Mouse (Mus musculus): ENCODE data around the gene Upk2. TPM values are rescaled to one million over a fixed set of nuclear protein-coding genes. Genes with fewer than 3 reads are reported as not detected.
A peak's percentile ranks its signal among the peaks of the same experiment; 100 is the strongest.
"Not testable (repeated sequence)": the region's sequence is repeated elsewhere in the genome, so short reads cannot be mapped to it uniquely, and the experiment has no call there.

Upk2 gene
- polyA plus RNA-seq, 1 experiment: 4.4 TPM

DNA sequence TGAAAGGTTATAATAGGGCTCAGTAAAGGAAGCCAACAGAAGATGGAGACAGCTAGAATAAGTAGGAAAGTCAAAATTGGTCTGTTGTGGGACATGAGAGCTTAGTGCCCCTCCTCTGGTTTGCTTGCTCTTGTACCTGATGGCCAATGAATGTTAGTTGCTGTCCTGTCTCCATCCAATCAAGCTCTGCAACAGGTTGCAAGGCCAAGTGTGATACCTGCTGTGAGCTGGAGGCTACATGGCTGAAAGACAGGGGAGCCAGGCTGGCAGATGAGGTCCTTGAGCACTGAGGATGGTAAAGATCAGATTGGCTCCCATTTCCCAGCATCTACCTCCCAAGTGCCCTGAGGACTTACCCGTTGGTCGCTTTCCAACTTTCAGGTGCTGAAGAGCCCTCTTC lies 42.0 kb downstream of the Upk2 start:
- no peak for TF ChIP-seq POLR2A (IDR thresholded peaks at IDR 0.05; ENCODE audit: borderline replicate concordance, extremely low read depth, low read depth, low read length)
- no peak for TF ChIP-seq CTCF (IDR thresholded peaks at IDR 0.05; ENCODE audit: insufficient read depth, low read length)
- no peak overlapping the region for H3K4me3 ChIP-seq (replicated peaks; ENCODE audit: extremely low read depth, low read depth, low read length)
- 60% methylated on average over 2 of the region's 2 CpGs for WGBS
- peaks cover 2% of the 10 kb centered on the region; the same call in 1 of the 2 replicates for H3K4me1 ChIP-seq (ENCODE audit: control insufficient read depth, insufficient read depth, low read length)
- no peak for DNase-seq

GRCm38 (mm10) chr9:44412306-44412705 lies 42.5 kb downstream of the Upk2 start:
- TF ChIP-seq CTCF (IDR thresholded peaks at IDR 0.05; ENCODE audit: insufficient read depth, low read length): no peak
- TF ChIP-seq POLR2A (IDR thresholded peaks at IDR 0.05; ENCODE audit: borderline replicate concordance, extremely low read depth, low read depth, low read length): no peak
- Histone ChIP-seq H3K4me1 (ENCODE audit: control insufficient read depth, insufficient read depth, low read length) (peaks cover 2% of the 10 kb centered on the region; the same call in 1 of the 2 replicates), H3K4me3 (replicated peaks; ENCODE audit: extremely low read depth, low read depth, low read length) (no peak overlapping the region)
- WGBS: 68% methylated on average over 4 of the region's 4 CpGs
- no peak for DNase-seq

DNA sequence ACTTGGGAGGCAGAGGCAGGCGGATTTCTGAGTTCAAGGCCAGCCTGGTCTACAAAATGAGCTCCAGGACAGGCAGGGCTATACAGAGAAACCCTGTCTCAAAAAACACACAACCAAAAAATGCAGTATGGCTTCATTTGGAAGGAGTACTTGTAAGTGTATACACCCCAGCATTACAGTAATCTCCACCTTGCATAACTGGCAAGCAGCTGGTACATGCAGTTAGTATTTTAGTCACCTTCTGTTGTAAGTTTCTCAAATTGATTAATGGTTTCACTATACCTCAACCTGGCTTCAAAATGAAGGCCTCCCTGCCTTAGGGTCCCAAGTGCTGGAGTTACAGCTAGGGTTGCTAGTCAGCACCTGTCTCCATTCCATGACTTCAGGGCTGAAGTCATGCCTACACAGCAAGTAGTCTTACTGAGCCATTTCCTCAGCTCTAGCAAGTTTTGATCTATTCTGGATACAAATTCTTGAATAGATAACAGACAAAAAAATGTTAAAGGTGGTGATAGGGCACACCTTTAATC lies 43.1 kb downstream of the Upk2 start:
- WGBS: 90% methylated on average over 1 of the region's 1 CpGs
- TF ChIP-seq CTCF (IDR thresholded peaks at IDR 0.05; ENCODE audit: insufficient read depth, low read length) (no peak), POLR2A (IDR thresholded peaks at IDR 0.05; ENCODE audit: borderline replicate concordance, extremely low read depth, low read depth, low read length) (no peak)
- H3K4me1 ChIP-seq (ENCODE audit: control insufficient read depth, insufficient read depth, low read length): peaks cover 2% of the 10 kb centered on the region; the same call in 1 of the 2 replicates
- DNase-seq: no peak
- no peak overlapping the region for H3K4me3 ChIP-seq (replicated peaks; ENCODE audit: extremely low read depth, low read depth, low read length)

GRCm38 (mm10) chr9:44410647-44411336 lies 44.0 kb downstream of the Upk2 start:
- WGBS: 70% methylated on average over 2 of the region's 2 CpGs
- TF ChIP-seq POLR2A (IDR thresholded peaks at IDR 0.05; ENCODE audit: borderline replicate concordance, extremely low read depth, low read depth, low read length) (no peak), CTCF (IDR thresholded peaks at IDR 0.05; ENCODE audit: insufficient read depth, low read length) (no peak)
- Histone ChIP-seq H3K4me1 (ENCODE audit: control insufficient read depth, insufficient read depth, low read length) (peaks cover 2% of the 10 kb centered on the region; the same call in 1 of the 2 replicates), H3K4me3 (replicated peaks; ENCODE audit: extremely low read depth, low read depth, low read length) (no peak overlapping the region)
- DNase-seq: no peak

DNA sequence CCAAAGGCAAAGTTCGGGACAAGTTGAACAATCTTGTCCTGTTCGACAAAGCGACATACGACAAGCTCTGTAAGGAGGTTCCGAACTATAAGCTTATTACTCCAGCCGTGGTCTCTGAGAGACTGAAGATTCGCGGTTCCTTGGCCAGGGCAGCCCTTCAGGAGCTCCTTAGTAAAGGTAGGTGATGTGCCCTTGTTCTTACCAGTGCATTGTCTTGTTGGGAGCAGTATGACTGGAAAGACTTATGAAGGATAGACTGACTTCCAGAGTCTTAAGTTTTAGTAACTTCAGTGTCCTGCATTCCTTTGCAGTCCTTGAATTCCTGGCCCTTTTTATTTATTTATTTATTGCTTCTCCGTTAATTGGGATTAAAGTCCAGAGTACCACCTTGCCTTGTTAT lies 46.1 kb downstream of the Upk2 start:
- not testable (repeated sequence) for H3K4me3 ChIP-seq (replicated peaks; ENCODE audit: extremely low read depth, low read depth, low read length); H3K4me1 ChIP-seq (ENCODE audit: control insufficient read depth, insufficient read depth, low read length); DNase-seq
- 77% methylated on average over 9 of the region's 9 CpGs for whole genome bisulfite sequencing

GRCm38 (mm10) chr9:44407752-44408097 lies 47.1 kb downstream of the Upk2 start:
- Histone ChIP-seq H3K4me1 (ENCODE audit: control insufficient read depth, insufficient read depth, low read length) (peaks cover 2% of the 10 kb centered on the region; the same call in 1 of the 2 replicates), H3K4me3 (replicated peaks; ENCODE audit: extremely low read depth, low read depth, low read length) (peak overlapping the region; percentile 95)
- under 1% methylated on average over 24 of the region's 24 CpGs for WGBS
- TF ChIP-seq POLR2A (IDR thresholded peaks at IDR 0.05; ENCODE audit: borderline replicate concordance, extremely low read depth, low read depth, low read length) (no peak), CTCF (IDR thresholded peaks at IDR 0.05; ENCODE audit: insufficient read depth, low read length) (no peak)
- no peak for DNase-seq

- H3K4me1 ChIP-seq (ENCODE audit: control insufficient read depth, insufficient read depth, low read length): peaks cover 2% of the 10 kb centered on the region; the same call in 1 of the 2 replicates
- peak; percentile 64; the same call in 1 of the 2 replicates for TF ChIP-seq POLR2A (IDR thresholded peaks at IDR 0.05; ENCODE audit: borderline replicate concordance, extremely low read depth, low read depth, low read length)
- TF ChIP-seq CTCF (IDR thresholded peaks at IDR 0.05; ENCODE audit: insufficient read depth, low read length): no peak
- peak; percentile 93 for DNase-seq
- H3K4me3 ChIP-seq (replicated peaks; ENCODE audit: extremely low read depth, low read depth, low read length): peak within 1 kb of the TSS; percentile 95
- under 1% methylated on average over 51 of the region's 51 CpGs for WGBS
Measured at GRCm38 (mm10) chr9:44406906-44407751, 47.6 kb downstream of the Upk2 start, which contains the start of the genes Rps25 and Trappc4. Rps25 (plus strand) TSS chr9:44407139. Trappc4 (minus strand) TSS chr9:44407600.

DNA sequence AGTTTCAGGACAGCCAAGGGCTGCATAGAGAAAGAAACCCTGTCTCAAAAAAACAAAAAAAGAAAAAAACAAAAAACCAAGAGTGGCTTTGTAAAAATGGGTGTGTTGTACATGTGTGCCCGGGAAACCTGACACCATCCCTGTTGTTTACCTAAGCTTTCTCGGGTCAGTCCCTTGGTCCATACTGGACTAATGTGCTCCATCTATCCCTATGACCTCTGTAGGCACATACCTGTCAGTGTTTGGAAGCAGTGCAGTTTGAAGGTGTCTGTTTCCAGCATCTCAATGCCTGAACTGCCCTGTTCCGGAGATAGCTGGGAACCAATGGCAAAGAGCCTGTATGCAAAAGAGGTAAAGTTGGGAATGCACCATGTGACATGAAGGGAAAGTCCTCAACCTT lies 49.8 kb downstream of the Upk2 start:
- H3K4me3 ChIP-seq (replicated peaks; ENCODE audit: extremely low read depth, low read depth, low read length): no peak overlapping the region
- WGBS: 63% methylated on average over 3 of the region's 3 CpGs
- TF ChIP-seq POLR2A (IDR thresholded peaks at IDR 0.05; ENCODE audit: borderline replicate concordance, extremely low read depth, low read depth, low read length): no peak
- no peak for TF ChIP-seq CTCF (IDR thresholded peaks at IDR 0.05; ENCODE audit: insufficient read depth, low read length)
- peaks cover 2% of the 10 kb centered on the region; the same call in 1 of the 2 replicates for H3K4me1 ChIP-seq (ENCODE audit: control insufficient read depth, insufficient read depth, low read length)
- DNase-seq: no peak

Other genes with a start within 250 kb of the Upk2 start
- 9.0 and 14.2 TPM in 2 replicates for gene Cbl, start 220.9 kb downstream of the Upk2 start, polyA plus RNA-seq (2012; rRNA removed)
- 13.8 and 26.9 TPM in 2 replicates for gene Ccdc153, start 214.3 kb downstream of the Upk2 start, polyA plus RNA-seq (2012; rRNA removed)
- 0.11 and 0.12 TPM in 2 replicates for gene Pdzd3, start 203.5 kb downstream of the Upk2 start, polyA plus RNA-seq (2012; rRNA removed)
- gene Nlrx1, start 186.4 kb downstream of the Upk2 start, polyA plus RNA-seq (2012; rRNA removed): 15.0 and 15.8 TPM in 2 replicates
- 1.7 and 1.9 TPM in 2 replicates for gene Abcg4, start 166.4 kb downstream of the Upk2 start, polyA plus RNA-seq (2012; rRNA removed)
- 16.9 and 21.3 TPM in 2 replicates for gene Hinfp, start 149.3 kb downstream of the Upk2 start, polyA plus RNA-seq (2012; rRNA removed)
- gene C2cd2l, start 134.7 kb downstream of the Upk2 start, polyA plus RNA-seq (2012; rRNA removed): 77.9 and 88.0 TPM in 2 replicates
- 50.0 and 58.7 TPM in 2 replicates for gene Dpagt1, start 129.0 kb downstream of the Upk2 start, polyA plus RNA-seq (2012; rRNA removed)
- 41.3 and 50.1 TPM in 2 replicates for gene H2afx, start 120.3 kb downstream of the Upk2 start, polyA plus RNA-seq (2012; rRNA removed)
- gene Hmbs, start 110.7 kb downstream of the Upk2 start, polyA plus RNA-seq (2012; rRNA removed): 21.8 and 27.7 TPM in 2 replicates
- 21.6 and 30.2 TPM in 2 replicates for gene Vps11, start 93.3 kb downstream of the Upk2 start, polyA plus RNA-seq (2012; rRNA removed)
- 43.2 and 49.6 TPM in 2 replicates for gene Hyou1, start 75.5 kb downstream of the Upk2 start, polyA plus RNA-seq (2012; rRNA removed)
- gene Slc37a4, start 58.1 kb downstream of the Upk2 start, polyA plus RNA-seq (2012; rRNA removed): 20.7 and 29.8 TPM in 2 replicates
- 117 and 226 TPM in 2 replicates for gene Rps25, start 47.8 kb downstream of the Upk2 start, polyA plus RNA-seq (2012; rRNA removed)
- 42.2 and 43.8 TPM in 2 replicates for gene Trappc4, start 47.4 kb downstream of the Upk2 start, polyA plus RNA-seq (2012; rRNA removed)
- 16.4 and 23.0 TPM in 2 replicates for gene Ccdc84, start 36.4 kb downstream of the Upk2 start, polyA plus RNA-seq (2012; rRNA removed)
- 0.16 TPM in 1 of 2 replicates, not detected in the other for gene Foxr1, start 13.8 kb downstream of the Upk2 start, polyA plus RNA-seq (2012; rRNA removed)
- 69.0 and 70.7 TPM in 2 replicates for gene Bcl9l, start 27.8 kb upstream of the Upk2 start, polyA plus RNA-seq (2012; rRNA removed)
- gene Cxcr5, start 106.9 kb upstream of the Upk2 start, polyA plus RNA-seq (2012; rRNA removed): 6.0 TPM in 2 replicates
- 17.4 and 24.2 TPM in 2 replicates for gene Ddx6, start 149.9 kb upstream of the Upk2 start, polyA plus RNA-seq (2012; rRNA removed)
- not detected in 2 replicates for gene Treh, start 218.3 kb upstream of the Upk2 start, polyA plus RNA-seq (2012; rRNA removed)

Measured in lung, adult 2 months (tissue).